Mouse (Mus musculus): ENCODE data around the gene Pde1c. TPM values are rescaled to one million over a fixed set of nuclear protein-coding genes. Genes with fewer than 3 reads are reported as not detected.

The Pde1c gene
- polyA plus RNA-seq, 1 experiment from 2014 or later: 8.5 TPM

- Histone ChIP-seq H3K4me3 (no peak overlapping the region), H3K4me1 (replicated peaks) (peaks cover under 1% of the 10 kb centered on the region; the same call in 1 of the 2 replicates), H3K27ac (replicated peaks) (peak overlapping the region; percentile 68), H3K9ac (no peak overlapping the region), H3K9me3 (no peaks in the 10 kb centered on the region), H3K4me2 (no peak overlapping the region), H3K27me3 (no peaks in the 10 kb centered on the region), H3K36me3 (no peaks in the 10 kb centered on the region)
- peak; percentile 56; the same call in 1 of the 2 replicates for ATAC-seq (ENCODE audit: low read depth)
- WGBS: 40% methylated on average over 1 of the region's 1 CpGs
These were observed 524.2 kb downstream of the Pde1c start for GRCm38 (mm10) chr6:56044716-56045115.

- H3K27ac ChIP-seq (replicated peaks): peak overlapping the region; percentile 68; the same call in 1 of the 2 replicates
- peak; percentile 57; the same call in 1 of the 2 replicates for ATAC-seq (ENCODE audit: low read depth)
- H3K9me3 ChIP-seq: no peaks in the 10 kb centered on the region
- H3K36me3 ChIP-seq: no peaks in the 10 kb centered on the region
- H3K27me3 ChIP-seq: no peaks in the 10 kb centered on the region
- WGBS: 34% methylated on average over 5 of the region's 5 CpGs
- H3K4me3 ChIP-seq: no peak overlapping the region
- no peak overlapping the region for H3K9ac ChIP-seq
- no peak overlapping the region for H3K4me2 ChIP-seq
- peaks cover 5% of the 10 kb centered on the region; the same call in 1 of the 2 replicates for H3K4me1 ChIP-seq (replicated peaks)
These were observed 524.6 kb downstream of the Pde1c start for GRCm38 (mm10) chr6:56044270-56044669.

GRCm38 (mm10) chr6:56039476-56040055 is 529.3 kb downstream of the Pde1c start:
- Histone ChIP-seq H3K4me3 (no peak overlapping the region), H3K4me2 (no peak overlapping the region), H3K27me3 (no peaks in the 10 kb centered on the region), H3K9ac (no peak overlapping the region), H3K36me3 (no peaks in the 10 kb centered on the region), H3K4me1 (replicated peaks) (peaks cover 5% of the 10 kb centered on the region; the same call in 1 of the 2 replicates), H3K27ac (replicated peaks) (no peak overlapping the region), H3K9me3 (no peaks in the 10 kb centered on the region)
- 41% methylated on average over 4 of the region's 4 CpGs for WGBS
- 0 out of 2 replicates have a peak, but pooled peaks have one; percentile 28 for ATAC-seq (ENCODE audit: low read depth)

GRCm38 (mm10) chr6:56035054-56035453 is 533.8 kb downstream of the Pde1c start:
- Histone ChIP-seq H3K27ac (replicated peaks) (no peak overlapping the region), H3K4me1 (replicated peaks) (peaks cover 16% of the 10 kb centered on the region; the same call in 1 of the 2 replicates), H3K9ac (no peak overlapping the region), H3K4me3 (no peak overlapping the region), H3K4me2 (no peak overlapping the region), H3K27me3 (no peaks in the 10 kb centered on the region), H3K9me3 (no peaks in the 10 kb centered on the region), H3K36me3 (no peaks in the 10 kb centered on the region)
- ATAC-seq (ENCODE audit: low read depth): no peak
- WGBS: 81% methylated on average over 10 of the region's 10 CpGs

- no peak for ATAC-seq (ENCODE audit: low read depth)
- Histone ChIP-seq H3K4me1 (replicated peaks) (peaks cover 13% of the 10 kb centered on the region; the same call in 1 of the 2 replicates), H3K27ac (replicated peaks) (no peak overlapping the region), H3K4me2 (no peak overlapping the region), H3K4me3 (no peak overlapping the region), H3K36me3 (no peaks in the 10 kb centered on the region), H3K27me3 (no peaks in the 10 kb centered on the region), H3K9ac (no peak overlapping the region), H3K9me3 (no peaks in the 10 kb centered on the region)
- 77% methylated on average over 2 of the region's 2 CpGs for WGBS
These were observed 536.7 kb downstream of the Pde1c start for GRCm38 (mm10) chr6:56032231-56032630.

GRCm38 (mm10) chr6:56029986-56030385 is 538.9 kb downstream of the Pde1c start:
- ATAC-seq (ENCODE audit: low read depth): no peak
- Histone ChIP-seq H3K27ac (replicated peaks) (no peak overlapping the region), H3K4me1 (replicated peaks) (peaks cover 13% of the 10 kb centered on the region; the same call in 1 of the 2 replicates), H3K27me3 (no peaks in the 10 kb centered on the region), H3K9ac (no peak overlapping the region), H3K36me3 (no peaks in the 10 kb centered on the region), H3K9me3 (no peaks in the 10 kb centered on the region), H3K4me2 (no peak overlapping the region), H3K4me3 (no peak overlapping the region)
- 46% methylated on average over 5 of the region's 5 CpGs for WGBS

- H3K4me3 ChIP-seq: no peak overlapping the region
- WGBS: 93% methylated on average over 5 of the region's 5 CpGs
- no peaks in the 10 kb centered on the region for H3K36me3 ChIP-seq
- H3K4me1 ChIP-seq (replicated peaks): peaks cover 13% of the 10 kb centered on the region; the same call in 1 of the 2 replicates
- H3K9me3 ChIP-seq: no peaks in the 10 kb centered on the region
- no peak overlapping the region for H3K9ac ChIP-seq
- no peak for ATAC-seq (ENCODE audit: low read depth)
- no peak overlapping the region for H3K27ac ChIP-seq (replicated peaks)
- H3K27me3 ChIP-seq: no peaks in the 10 kb centered on the region
- H3K4me2 ChIP-seq: no peak overlapping the region
These were observed 540.9 kb downstream of the Pde1c start for GRCm38 (mm10) chr6:56027966-56028365.

GRCm38 (mm10) chr6:56027318-56027717 is 541.6 kb downstream of the Pde1c start:
- WGBS: 75% methylated on average over 6 of the region's 6 CpGs
- Histone ChIP-seq H3K36me3 (no peaks in the 10 kb centered on the region), H3K4me3 (no peak overlapping the region), H3K9ac (no peak overlapping the region), H3K27ac (replicated peaks) (no peak overlapping the region), H3K27me3 (no peaks in the 10 kb centered on the region), H3K4me1 (replicated peaks) (peaks cover 12% of the 10 kb centered on the region; the same call in 1 of the 2 replicates), H3K9me3 (no peaks in the 10 kb centered on the region), H3K4me2 (no peak overlapping the region)
- ATAC-seq (ENCODE audit: low read depth): no peak

- no peaks in the 10 kb centered on the region for H3K27me3 ChIP-seq
These were observed 543.4 kb downstream of the Pde1c start for GRCm38 (mm10) chr6:56025533-56025932.

More at GRCm38 (mm10) chr6:56025533-56025932, 543.4 kb downstream of the Pde1c start:
- 65% methylated on average over 2 of the region's 2 CpGs for WGBS
- Histone ChIP-seq H3K27ac (replicated peaks) (no peak overlapping the region), H3K4me2 (no peak overlapping the region), H3K9me3 (no peaks in the 10 kb centered on the region), H3K36me3 (no peaks in the 10 kb centered on the region), H3K9ac (no peak overlapping the region), H3K4me3 (no peak overlapping the region), H3K4me1 (replicated peaks) (peaks cover 4% of the 10 kb centered on the region; the same call in 1 of the 2 replicates)
- ATAC-seq (ENCODE audit: low read depth): no peak

Small RNA genes lying within 50 kb of the gene (microRNA-seq; reads per million reads assigned to microRNA genes)
- gene Gm44413: not detected

Other genes with a start within 250 kb of the Pde1c start
- 90.2 and 91.6 TPM in 2 replicates for gene Lsm5, start 135.6 kb upstream of the Pde1c start, polyA plus RNA-seq (2015; fragmentation: Nextera tagmentation; extraction: Ambion mirVana)
- gene Avl9, start 145.8 kb upstream of the Pde1c start, polyA plus RNA-seq (2015; fragmentation: Nextera tagmentation; extraction: Ambion mirVana): 26.5 and 29.5 TPM in 2 replicates
- gene Kbtbd2, start 228.7 kb upstream of the Pde1c start, polyA plus RNA-seq (2015; fragmentation: Nextera tagmentation; extraction: Ambion mirVana): 33.2 and 35.3 TPM in 2 replicates

All from neural tube, embryonic 13.5 days (tissue).